Mouse (Mus musculus) embryonic facial prominence, embryonic 10.5 days (tissue): ENCODE measurements at regions not wholly inside any gene's neighbourhood (a gene's known extent, or its start where the extent isn't known, plus 50 kb on each side); places are given as distances from the start of the nearest gene placed in this dataset.

ENCODE experiments used
- DNase-seq: peaks from one replicate; pipeline ENCODE4 v3.0.0-alpha.2; 2017; ENCODE audit warnings: low spot score
- H3K27ac ChIP-seq: fragments of 300-500 bp; sonication (generic); replicated peaks from 2 replicates; pipeline ENCODE4 v1.5.1; 2016; ENCODE audit warnings: mild to moderate bottlenecking
- H3K27me3 ChIP-seq: fragments of 300-500 bp; sonication (generic); replicated peaks from 2 replicates; pipeline ENCODE4 v1.6.1; 2016; ENCODE audit warnings: low read depth, mild to moderate bottlenecking; ENCODE audit not compliant: poor library complexity, severe bottlenecking
- H3K36me3 ChIP-seq: fragments of 300-500 bp; sonication (generic); replicated peaks from 2 replicates; pipeline ENCODE4 v1.6.1; 2016; ENCODE audit warnings: mild to moderate bottlenecking, moderate library complexity
- H3K4me1 ChIP-seq: fragments of 300-500 bp; sonication (generic); 2 replicates; pipeline ENCODE4 v1.6.1; 2016
- H3K4me3 ChIP-seq: fragments of 300-500 bp; sonication (generic); 2 replicates; pipeline ENCODE4 v1.5.1; 2016; ENCODE audit warnings: mild to moderate bottlenecking, moderate library complexity
- H3K9me3 ChIP-seq: fragments of 300-500 bp; sonication (generic); 2 replicates; pipeline ENCODE4 v1.6.1; 2016; ENCODE audit warnings: mild to moderate bottlenecking
- WGBS: fragments of 180-500 bp; shearing (Covaris S2); methylation state at CpG from one replicate; pipeline ENCODE4 v1.1.7; 2016; 5-methylcytosine and 5-hydroxymethylcytosine counted together

- H3K4me1 ChIP-seq, result no peaks in the 10 kb centered on the region
- DNase-seq, result no peak
- H3K4me3 ChIP-seq, result no peak overlapping the region
- WGBS, result 55% methylated on average over 3 of the region's 3 CpGs
- no peak overlapping the region for H3K27ac ChIP-seq
- H3K9me3 ChIP-seq, result no peaks in the 10 kb centered on the region
- H3K27me3 ChIP-seq, result 0 out of 2 replicates have a peak, but pooled peaks cover 5% of the 10 kb centered on the region
- no peaks in the 10 kb centered on the region for H3K36me3 ChIP-seq
These were observed 71.2 kb upstream of the Zic3 start for GRCm38 (mm10) chrX:57951301-57951700.

- DNase-seq, result no peak
- Histone ChIP-seq H3K27ac (no peak overlapping the region), H3K4me3 (no peak overlapping the region), H3K36me3 (no peaks in the 10 kb centered on the region), H3K4me1 (no peaks in the 10 kb centered on the region), H3K9me3 (no peaks in the 10 kb centered on the region), H3K27me3 (0 out of 2 replicates have a peak, but pooled peaks cover 5% of the 10 kb centered on the region)
- WGBS, result 37% methylated on average over 3 of the region's 3 CpGs
These were observed 67.8 kb upstream of the Zic3 start for GRCm38 (mm10) chrX:57954594-57955185.
